Mouse (Mus musculus): ENCODE data around the gene Arhgef10l. TPM values are rescaled to one million over a fixed set of nuclear protein-coding genes. Genes with fewer than 3 reads are reported as not detected.

Gene Arhgef10l
- polyA plus RNA-seq, 1 experiment: not detected

DNA sequence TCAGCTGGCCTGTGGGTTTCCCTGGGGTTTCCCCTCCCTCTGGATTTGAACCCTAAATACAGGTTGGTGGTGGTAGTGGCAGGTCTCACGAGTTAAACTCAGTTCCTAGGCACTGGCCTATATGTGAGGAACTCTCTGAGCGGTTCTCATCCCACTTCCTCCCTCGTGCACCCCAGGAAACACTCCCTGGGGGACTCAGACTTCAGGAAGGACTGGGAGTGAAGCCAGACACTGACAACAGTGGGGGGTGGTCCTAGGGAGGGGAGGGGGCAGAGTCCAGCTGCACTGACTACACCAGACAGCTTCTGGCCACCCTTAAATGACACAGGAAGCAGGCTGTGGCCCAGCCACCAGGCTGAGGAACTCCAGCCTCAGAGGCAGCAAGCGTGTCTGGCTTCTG is 43.0 kb downstream of the Arhgef10l start:
- WGBS: 58% methylated on average over 4 of the region's 4 CpGs

DNA sequence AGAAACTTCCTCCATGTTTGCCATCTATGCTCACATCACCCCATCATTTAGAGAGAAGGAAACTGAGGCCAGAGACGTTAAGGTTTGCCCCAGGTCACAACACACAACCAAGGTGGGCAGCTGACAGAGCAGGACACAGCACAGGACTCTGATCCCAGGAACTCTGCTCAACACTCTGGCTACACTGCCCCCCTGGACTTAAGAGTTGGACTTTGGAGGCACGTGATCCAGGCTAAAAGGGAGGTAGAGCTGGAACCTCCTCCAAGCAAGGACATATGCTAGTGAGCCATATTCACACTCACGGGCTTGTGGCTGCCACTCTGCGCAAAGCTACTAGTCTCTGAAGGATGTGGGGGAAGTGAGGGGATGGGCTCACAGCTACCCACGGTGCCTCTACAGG is 45.3 kb downstream of the Arhgef10l start:
- 80% methylated on average over 5 of the region's 5 CpGs for WGBS
- H3K27ac ChIP-seq (ENCODE audit: insufficient read depth, low read depth, low read length): no peak overlapping the region
- TF ChIP-seq CTCF (IDR thresholded peaks at IDR 0.05; ENCODE audit: insufficient read depth, low read depth, low read length) (no peak), POLR2A (IDR thresholded peaks at IDR 0.05; ENCODE audit: insufficient read depth, low read depth, low read length) (no peak)

More for the DNA sequence above, 43.0 kb downstream of the Arhgef10l start:
- TF ChIP-seq CTCF (IDR thresholded peaks at IDR 0.05; ENCODE audit: insufficient read depth, low read depth, low read length): no peak
- TF ChIP-seq POLR2A (IDR thresholded peaks at IDR 0.05; ENCODE audit: insufficient read depth, low read depth, low read length): no peak
- Histone ChIP-seq H3K4me1 (ENCODE audit: control insufficient read depth, insufficient read depth, low read length) (peaks cover 30% of the 10 kb centered on the region), H3K4me3 (ENCODE audit: insufficient read depth, low read depth, low read length) (no peak overlapping the region), H3K27ac (ENCODE audit: insufficient read depth, low read depth, low read length) (no peak overlapping the region)

DNA sequence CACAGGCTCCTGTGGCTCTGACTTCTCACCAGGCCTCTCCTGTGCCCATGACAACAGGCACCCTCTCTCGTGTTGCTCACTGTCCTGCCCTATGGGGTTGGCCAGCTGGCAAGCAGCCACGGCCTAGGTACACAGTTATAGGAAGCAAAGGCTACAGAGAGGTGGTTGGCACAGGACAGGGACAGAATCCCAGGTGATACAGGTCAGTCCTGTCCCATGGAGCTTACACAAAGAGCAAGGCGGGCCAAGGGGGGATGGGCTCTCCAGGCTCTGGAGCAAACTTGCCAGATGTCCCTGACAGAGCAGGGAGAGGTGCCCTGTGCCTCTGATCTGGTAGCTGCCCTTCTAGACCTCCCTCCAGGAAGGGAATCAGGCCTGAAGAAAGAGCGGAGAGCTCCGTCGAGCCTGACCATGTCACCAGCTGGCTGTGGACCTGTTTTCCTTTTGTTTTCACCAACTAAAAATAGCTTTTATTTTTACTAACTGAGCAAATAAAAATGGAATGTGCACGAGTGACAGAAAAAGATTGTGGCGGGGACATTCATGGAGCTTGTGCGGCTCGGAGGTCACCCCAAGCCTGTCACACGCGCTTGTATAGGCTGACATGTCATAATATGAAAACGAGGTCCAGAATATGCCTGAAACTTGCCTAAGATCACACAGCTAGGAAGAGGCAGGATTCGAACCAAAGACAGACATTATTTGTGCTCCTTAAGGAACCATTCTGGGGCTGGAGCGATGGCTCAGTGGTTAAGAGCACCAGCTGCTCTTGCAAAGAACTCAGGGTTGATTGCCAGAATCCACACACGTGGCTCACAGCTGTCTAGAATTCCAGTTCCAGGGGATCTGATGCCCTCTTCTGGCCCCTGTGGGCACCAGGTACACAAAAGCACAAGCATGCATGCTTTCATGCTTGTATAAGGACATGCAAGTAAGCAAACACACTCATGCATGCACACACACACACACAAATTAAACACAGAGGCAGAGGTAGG is 48.1 kb downstream of the Arhgef10l start:
- TF ChIP-seq POLR2A (IDR thresholded peaks at IDR 0.05; ENCODE audit: insufficient read depth, low read depth, low read length) (no peak), CTCF (IDR thresholded peaks at IDR 0.05; ENCODE audit: insufficient read depth, low read depth, low read length) (no peak)
- whole genome bisulfite sequencing: 63% methylated on average over 16 of the region's 16 CpGs
- Histone ChIP-seq H3K4me3 (ENCODE audit: insufficient read depth, low read depth, low read length) (no peak overlapping the region), H3K27ac (ENCODE audit: insufficient read depth, low read depth, low read length) (no peak overlapping the region), H3K4me1 (ENCODE audit: control insufficient read depth, insufficient read depth, low read length) (peaks cover 7% of the 10 kb centered on the region)

More for the DNA sequence above, 45.3 kb downstream of the Arhgef10l start:
- Histone ChIP-seq H3K4me3 (ENCODE audit: insufficient read depth, low read depth, low read length) (no peak overlapping the region), H3K4me1 (ENCODE audit: control insufficient read depth, insufficient read depth, low read length) (peaks cover 33% of the 10 kb centered on the region)

DNA sequence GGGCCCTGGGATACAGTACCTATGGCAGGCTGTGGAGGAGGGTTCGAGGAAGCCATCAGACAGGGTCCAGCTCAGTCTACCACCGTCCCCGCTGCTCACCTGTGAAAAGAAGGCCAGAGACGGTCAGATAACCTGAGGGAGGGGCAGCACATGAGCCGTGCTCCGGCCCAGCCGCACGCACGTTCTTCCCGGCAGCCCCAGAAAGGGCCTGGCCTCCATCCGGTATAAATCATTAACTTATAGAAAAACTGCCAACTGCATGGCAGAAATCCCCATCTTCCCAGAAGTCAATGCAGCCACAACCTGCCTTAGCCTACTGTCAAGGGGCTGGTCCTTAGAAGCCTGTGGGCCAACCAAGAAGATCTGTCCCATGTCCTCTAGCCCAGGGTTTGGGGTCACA is 48.9 kb downstream of the Arhgef10l start:
- Histone ChIP-seq H3K27ac (ENCODE audit: insufficient read depth, low read depth, low read length) (no peak overlapping the region), H3K4me1 (ENCODE audit: control insufficient read depth, insufficient read depth, low read length) (peaks cover 7% of the 10 kb centered on the region), H3K4me3 (ENCODE audit: insufficient read depth, low read depth, low read length) (no peak overlapping the region)
- 98% methylated on average over 11 of the region's 11 CpGs for WGBS
- TF ChIP-seq CTCF (IDR thresholded peaks at IDR 0.05; ENCODE audit: insufficient read depth, low read depth, low read length) (no peak), POLR2A (IDR thresholded peaks at IDR 0.05; ENCODE audit: insufficient read depth, low read depth, low read length) (no peak)

DNA sequence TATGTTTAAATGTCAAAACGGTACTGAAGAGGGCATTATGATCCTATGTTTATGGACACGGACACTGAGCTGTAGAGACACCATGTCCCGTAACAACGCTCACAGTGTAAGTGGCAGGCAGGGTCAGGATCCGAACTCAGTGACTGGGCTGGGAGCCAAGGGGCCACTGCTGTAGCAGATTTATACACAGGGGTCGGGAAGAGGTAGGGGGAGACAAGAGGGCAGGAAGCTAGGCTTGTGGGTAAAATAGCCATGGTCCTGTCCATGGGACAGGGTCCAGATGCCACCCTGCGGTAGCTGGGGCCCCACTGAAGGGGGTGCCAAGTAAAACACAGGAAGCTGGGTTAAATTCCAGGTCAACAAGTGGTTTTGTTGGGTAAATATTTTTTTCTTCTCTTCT is 49.6 kb downstream of the Arhgef10l start:
- 76% methylated on average over 7 of the region's 7 CpGs for WGBS
- TF ChIP-seq CTCF (IDR thresholded peaks at IDR 0.05; ENCODE audit: insufficient read depth, low read depth, low read length): no peak
- no peak for TF ChIP-seq POLR2A (IDR thresholded peaks at IDR 0.05; ENCODE audit: insufficient read depth, low read depth, low read length)
- Histone ChIP-seq H3K4me1 (ENCODE audit: control insufficient read depth, insufficient read depth, low read length) (peaks cover 9% of the 10 kb centered on the region), H3K27ac (ENCODE audit: insufficient read depth, low read depth, low read length) (no peak overlapping the region), H3K4me3 (ENCODE audit: insufficient read depth, low read depth, low read length) (no peak overlapping the region)

DNA sequence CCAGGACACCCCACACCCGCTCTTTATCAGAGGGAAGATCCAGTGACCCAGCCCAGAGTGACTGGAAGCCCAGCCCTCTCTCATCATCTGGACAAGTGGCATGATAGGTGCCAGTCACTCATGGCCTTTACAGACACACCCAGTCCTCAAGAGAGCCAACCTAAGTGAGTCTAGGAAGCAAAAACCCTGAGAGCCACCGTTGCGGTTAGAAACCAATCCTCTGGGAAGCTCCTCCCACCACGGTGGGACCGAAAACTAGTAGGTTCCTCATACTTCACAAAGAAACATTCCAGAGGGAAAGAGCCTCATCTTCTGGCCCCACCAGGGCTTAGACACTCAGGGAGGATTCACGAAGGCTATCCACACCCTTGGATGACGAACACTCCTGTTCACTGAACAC is 50.0 kb downstream of the Arhgef10l start:
- TF ChIP-seq POLR2A (IDR thresholded peaks at IDR 0.05; ENCODE audit: insufficient read depth, low read depth, low read length): no peak
- TF ChIP-seq CTCF (IDR thresholded peaks at IDR 0.05; ENCODE audit: insufficient read depth, low read depth, low read length): no peak
- no peak overlapping the region for H3K4me3 ChIP-seq (ENCODE audit: insufficient read depth, low read depth, low read length)
- WGBS: 86% methylated on average over 7 of the region's 7 CpGs
- H3K27ac ChIP-seq (ENCODE audit: insufficient read depth, low read depth, low read length): no peak overlapping the region
- peaks cover 12% of the 10 kb centered on the region for H3K4me1 ChIP-seq (ENCODE audit: control insufficient read depth, insufficient read depth, low read length)

DNA sequence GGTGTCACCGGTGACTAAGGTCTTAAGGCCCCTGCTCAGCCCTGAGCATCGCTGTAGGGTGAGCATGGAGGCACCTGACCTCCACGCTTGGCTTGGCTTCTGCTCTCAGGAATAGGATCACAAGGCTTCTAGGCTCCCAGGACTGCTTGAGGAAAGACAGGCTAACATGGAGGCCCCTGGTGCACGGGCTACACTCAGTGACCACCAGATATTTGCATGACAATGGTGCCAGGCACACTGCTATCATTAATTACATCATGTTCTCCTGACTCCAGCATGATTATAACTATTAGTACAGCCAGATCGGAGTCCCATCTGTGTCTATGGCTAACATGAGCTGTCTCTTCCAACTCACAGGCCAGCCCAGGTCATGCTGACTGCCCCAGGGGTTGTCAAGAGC is 51.3 kb downstream of the Arhgef10l start:
- no peak for TF ChIP-seq CTCF (IDR thresholded peaks at IDR 0.05; ENCODE audit: insufficient read depth, low read depth, low read length)
- no peak for TF ChIP-seq POLR2A (IDR thresholded peaks at IDR 0.05; ENCODE audit: insufficient read depth, low read depth, low read length)
- Histone ChIP-seq H3K4me3 (ENCODE audit: insufficient read depth, low read depth, low read length) (no peak overlapping the region), H3K27ac (ENCODE audit: insufficient read depth, low read depth, low read length) (no peak overlapping the region), H3K4me1 (ENCODE audit: control insufficient read depth, insufficient read depth, low read length) (peaks cover 12% of the 10 kb centered on the region)
- WGBS: 82% methylated on average over 5 of the region's 5 CpGs

DNA sequence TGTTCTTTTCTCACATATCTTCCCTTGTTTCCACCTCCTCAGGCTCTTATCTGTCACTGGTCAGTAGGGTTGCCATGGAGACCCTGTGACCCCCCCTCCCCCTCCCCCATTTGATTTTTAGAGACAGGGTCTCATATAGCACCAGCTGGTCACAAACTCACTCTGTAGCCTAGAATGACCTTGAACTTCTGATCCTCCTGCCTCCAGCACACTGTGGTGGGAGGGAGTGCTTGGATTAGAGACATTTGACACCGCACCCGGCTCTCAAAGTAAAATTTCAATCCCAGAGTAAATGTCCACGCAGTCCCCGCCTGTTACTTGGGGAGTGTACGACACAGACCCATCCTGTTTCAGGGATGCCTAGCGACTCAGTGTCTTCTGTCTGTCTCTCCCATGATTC is 51.7 kb downstream of the Arhgef10l start:
- H3K4me3 ChIP-seq (ENCODE audit: insufficient read depth, low read depth, low read length): no peak overlapping the region
- TF ChIP-seq POLR2A (IDR thresholded peaks at IDR 0.05; ENCODE audit: insufficient read depth, low read depth, low read length): no peak
- no peak for TF ChIP-seq CTCF (IDR thresholded peaks at IDR 0.05; ENCODE audit: insufficient read depth, low read depth, low read length)
- 96% methylated on average over 6 of the region's 6 CpGs for WGBS
- H3K4me1 ChIP-seq (ENCODE audit: control insufficient read depth, insufficient read depth, low read length): peaks cover 12% of the 10 kb centered on the region
- H3K27ac ChIP-seq (ENCODE audit: insufficient read depth, low read depth, low read length): no peak overlapping the region

DNA sequence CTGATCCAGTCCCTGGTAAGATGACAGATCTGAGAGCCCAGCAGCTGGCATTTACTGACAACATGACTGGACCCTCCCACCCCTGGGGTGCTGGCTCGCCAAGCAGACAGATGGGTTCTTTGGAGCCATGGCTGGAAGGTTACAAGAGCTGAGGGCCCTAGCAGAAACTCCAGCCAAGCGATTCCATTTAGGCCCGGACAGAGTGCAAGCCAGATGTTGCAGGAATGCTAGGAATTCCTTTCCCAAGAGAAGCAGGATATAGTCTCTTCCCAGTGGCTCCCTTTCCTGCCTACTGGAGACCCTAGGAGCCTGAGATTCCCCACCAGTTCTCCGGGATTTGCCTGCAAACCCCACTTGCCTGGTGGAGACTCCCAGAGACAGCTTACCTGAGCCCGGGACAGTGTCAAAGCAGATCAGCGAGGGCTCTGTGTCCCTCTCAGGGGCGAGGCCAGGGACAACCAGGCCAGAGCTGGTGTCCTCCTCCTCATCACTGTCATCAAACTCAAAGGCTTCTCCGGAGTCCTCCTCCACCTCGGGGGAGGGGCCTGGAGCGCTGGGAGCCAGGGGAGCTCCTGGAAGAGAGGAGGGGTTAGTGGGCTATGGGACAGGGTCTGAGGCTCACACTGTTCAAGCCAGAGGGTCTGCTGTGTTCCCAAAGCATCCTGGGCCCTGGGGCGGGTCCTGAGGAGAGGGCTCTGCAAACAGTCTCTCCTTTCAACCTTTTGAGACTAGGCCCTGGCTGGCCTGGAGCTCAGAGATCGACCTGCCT is 54.8 kb downstream of the Arhgef10l start:
- Histone ChIP-seq H3K4me3 (ENCODE audit: insufficient read depth, low read depth, low read length) (no peak overlapping the region), H3K27ac (ENCODE audit: insufficient read depth, low read depth, low read length) (no peak overlapping the region), H3K4me1 (ENCODE audit: control insufficient read depth, insufficient read depth, low read length) (peaks cover 9% of the 10 kb centered on the region)
- WGBS: 71% methylated on average over 12 of the region's 12 CpGs
- TF ChIP-seq POLR2A (IDR thresholded peaks at IDR 0.05; ENCODE audit: insufficient read depth, low read depth, low read length) (no peak), CTCF (IDR thresholded peaks at IDR 0.05; ENCODE audit: insufficient read depth, low read depth, low read length) (no peak)
